ENCODE assay signal across 9 mouse cellular contexts in genomic region chr14:105377770-105378169, GRCm38 (mm10).
DNase-seq lines count a peak whose midpoint lies in the region; ATAC-seq and TF ChIP-seq lines count a peak whose summit lies in the region.
"Had no signal": no experiment of that assay in that cellular context is flagged by ENCODE, and none has a peak within 500 bp of the region (broad histone marks: within the 10 kb centered on the region; RNA-seq: fewer than 3 reads in every experiment).

No protein-coding gene starts in this region.

- H3K27ac ChIP-seq in intestine, embryonic 14.5 days (ENCODE audit: low read depth) = peak overlapping the region; percentile 38
- H3K27ac ChIP-seq in intestine, postnatal 0 days (ENCODE audit: low read depth, low read length) = no peak overlapping the region
- H3K27ac ChIP-seq in forebrain, postnatal 0 days (ENCODE audit: low read depth, low read length) = no peak overlapping the region
- H3K27ac ChIP-seq: layer of hippocampus, adult 2 months had no signal

- H3K27me3 ChIP-seq in intestine, embryonic 14.5 days (replicated peaks; ENCODE audit: control insufficient read depth, insufficient read depth, low read length) = no peaks in the 10 kb centered on the region
- no peaks in the 10 kb centered on the region for H3K27me3 ChIP-seq in intestine, postnatal 0 days (replicated peaks; ENCODE audit: control insufficient read depth, insufficient read depth, low read length)
- no peaks in the 10 kb centered on the region for H3K27me3 ChIP-seq in forebrain, postnatal 0 days (ENCODE audit: insufficient read depth, low read length)

- no peaks in the 10 kb centered on the region for H3K9me3 ChIP-seq in intestine, embryonic 14.5 days (ENCODE audit: control insufficient read depth, low read length)
- no peaks in the 10 kb centered on the region for H3K9me3 ChIP-seq in intestine, postnatal 0 days (ENCODE audit: control insufficient read depth)
- no peaks in the 10 kb centered on the region for H3K9me3 ChIP-seq in forebrain, postnatal 0 days (ENCODE audit: low read length)

- H3K4me3 ChIP-seq in intestine, embryonic 14.5 days (ENCODE audit: low read depth, low read length) = no peak overlapping the region
- H3K4me3 ChIP-seq in intestine, postnatal 0 days (ENCODE audit: low read depth, low read length) = no peak overlapping the region
- H3K4me3 ChIP-seq in forebrain, postnatal 0 days (ENCODE audit: low read depth, low read length) = no peak overlapping the region
- H3K4me3 ChIP-seq: layer of hippocampus, adult 2 months had no signal

- H3K4me2 ChIP-seq in intestine, embryonic 14.5 days (ENCODE audit: low read length) = no peak overlapping the region
- no peak overlapping the region for H3K4me2 ChIP-seq in intestine, postnatal 0 days (replicated peaks; ENCODE audit: low read depth)
- H3K4me2 ChIP-seq in forebrain, postnatal 0 days (ENCODE audit: low read depth) = no peak overlapping the region

- H3K4me1 ChIP-seq in intestine, embryonic 14.5 days (replicated peaks; ENCODE audit: control insufficient read depth, insufficient read depth, low read length) = peaks cover 19% of the 10 kb centered on the region
- H3K4me1 ChIP-seq in intestine, postnatal 0 days (replicated peaks; ENCODE audit: control insufficient read depth, insufficient read depth, low read length) = 0 out of 2 replicates have a peak, but pooled peaks cover 2% of the 10 kb centered on the region
- H3K4me1 ChIP-seq in forebrain, postnatal 0 days (ENCODE audit: insufficient read depth) = no peaks in the 10 kb centered on the region

- H3K9ac ChIP-seq in intestine, embryonic 14.5 days (ENCODE audit: low read length) = no peak overlapping the region
- no peak overlapping the region for H3K9ac ChIP-seq in intestine, postnatal 0 days (ENCODE audit: low read depth, low read length)
- no peak overlapping the region for H3K9ac ChIP-seq in forebrain, postnatal 0 days

- WGBS in intestine, embryonic 14.5 days = 22% methylated on average over 5 of the region's 5 CpGs
- WGBS in intestine, postnatal 0 days = 44% methylated on average over 5 of the region's 5 CpGs
- 34% methylated on average over 5 of the region's 5 CpGs for WGBS in forebrain, postnatal 0 days

- peak; percentile 63 for DNase-seq in intestine, embryonic 14.5 days (ENCODE audit: low spot score)
- peak; percentile 70 for DNase-seq in Muller cell, postnatal 12 days (ENCODE audit: inconsistent ontology term)
- DNase-seq in forebrain, postnatal 0 days = peak; percentile 18
- DNase-seq in hindlimb bud, embryonic 11.5 days (ENCODE audit: extremely low spot score, low read depth, low spot score) = peak; percentile 41
- no peak for DNase-seq in right cerebral cortex, adult 18-20 months
- no peak for DNase-seq in spleen, postnatal 10 days (ENCODE audit: low spot score in 2 of 2)

- ATAC-seq in intestine, embryonic 14.5 days (replicated peaks; ENCODE audit: low FRiP score, low TSS enrichment, low read depth) = peak; percentile 86; the same call in 1 of the 2 replicates
- ATAC-seq in intestine, postnatal 0 days = no peak
- peak; percentile 74 for ATAC-seq in forebrain, postnatal 0 days
- ATAC-seq in granulocyte monocyte progenitor cell, adult 5-6 weeks (replicated peaks; ENCODE audit: poor library complexity, severe bottlenecking) = no peak

- TF ChIP-seq CTCF in intestine, postnatal 0 days (IDR thresholded peaks at IDR 0.05; ENCODE audit: low read depth) = no peak
- no peak for TF ChIP-seq CTCF in forebrain, postnatal 0 days (IDR thresholded peaks at IDR 0.05; ENCODE audit: low read depth)

- H3K36me3 ChIP-seq in intestine, embryonic 14.5 days (ENCODE audit: control insufficient read depth, insufficient read depth, low read length) = no peaks in the 10 kb centered on the region
- no peaks in the 10 kb centered on the region for H3K36me3 ChIP-seq in intestine, postnatal 0 days (ENCODE audit: control insufficient read depth, insufficient read depth)
- H3K36me3 ChIP-seq in forebrain, postnatal 0 days (ENCODE audit: insufficient read depth) = no peaks in the 10 kb centered on the region

Comparison
In these comparisons a context has a peak if more than half of its experiments do, and no peak if none do; other contexts are left out.
1. ATAC-seq: peak in intestine, embryonic 14.5 days (single experiment) and forebrain, postnatal 0 days (single experiment); none in intestine, postnatal 0 days (single experiment) and granulocyte monocyte progenitor cell, adult 5-6 weeks (single experiment).
2. DNase-seq: peak in intestine, embryonic 14.5 days (single experiment), Muller cell, postnatal 12 days (single experiment), forebrain, postnatal 0 days (single experiment) and hindlimb bud, embryonic 11.5 days (single experiment); none in right cerebral cortex, adult 18-20 months (single experiment) and spleen, postnatal 10 days (0 of 2).